Mouse (Mus musculus) T-helper 1 cell (primary cell): ENCODE data around the gene Prdm5.

ENCODE experiments used
- in situ Hi-C: fragments of 300-600 bp; cut with MboI, MseI; formaldehyde crosslinking; loops from one replicate; pipeline ENCODE4 v1.15.1; 2025; ENCODE audit warnings: high pct_unique_total_duplicates

Gene Prdm5

GRCm38 (mm10) chr6:65831443-65831842, 52.7 kb downstream of the Prdm5 start:
- in situ Hi-C loops, result no loop called here

GRCm38 (mm10) chr6:65834013-65834412, 55.2 kb downstream of the Prdm5 start:
- in situ Hi-C loops, result no loop called here

- in situ Hi-C loops, result no loop called here
Observed at GRCm38 (mm10) chr6:65842579-65842978, 63.8 kb downstream of the Prdm5 start.

GRCm38 (mm10) chr6:65849127-65849526, 70.3 kb downstream of the Prdm5 start:
- in situ Hi-C loops, result no loop called here

GRCm38 (mm10) chr6:65849687-65850086, 70.9 kb downstream of the Prdm5 start:
- in situ Hi-C loops, result loop anchor here (10.0 kb wide), 1 partner anchor 595 kb away; no protein-coding TSS in a partner anchor

GRCm38 (mm10) chr6:65850221-65850620, 71.4 kb downstream of the Prdm5 start:
- in situ Hi-C loops, result loop anchor here (10.0 kb wide), 1 partner anchor 595 kb away; no protein-coding TSS in a partner anchor

GRCm38 (mm10) chr6:65854020-65854419, 75.2 kb downstream of the Prdm5 start:
- in situ Hi-C loops, result loop anchor here (10.0 kb wide), 1 partner anchor 591 kb away; no protein-coding TSS in a partner anchor

- in situ Hi-C loops, result loop anchor here (10.0 kb wide), 1 partner anchor 590 kb away; no protein-coding TSS in a partner anchor
Observed at GRCm38 (mm10) chr6:65854585-65854984, 75.8 kb downstream of the Prdm5 start.

- in situ Hi-C loops, result no loop called here
Observed at GRCm38 (mm10) chr6:65860609-65861008, 81.8 kb downstream of the Prdm5 start.

GRCm38 (mm10) chr6:65862836-65863235, 84.0 kb downstream of the Prdm5 start:
- in situ Hi-C loops, result no loop called here

- in situ Hi-C loops, result no loop called here
Observed at GRCm38 (mm10) chr6:65864233-65864632, 85.4 kb downstream of the Prdm5 start.

GRCm38 (mm10) chr6:65864919-65865318, 86.1 kb downstream of the Prdm5 start:
- in situ Hi-C loops, result no loop called here

GRCm38 (mm10) chr6:65865861-65866260, 87.1 kb downstream of the Prdm5 start:
- in situ Hi-C loops, result no loop called here

- in situ Hi-C loops, result no loop called here
Observed at GRCm38 (mm10) chr6:65871754-65872278, 93.0 kb downstream of the Prdm5 start.

- in situ Hi-C loops, result no loop called here
Observed at GRCm38 (mm10) chr6:65878300-65878699, 99.5 kb downstream of the Prdm5 start.

GRCm38 (mm10) chr6:65888835-65889234, 110.0 kb downstream of the Prdm5 start:
- in situ Hi-C loops, result no loop called here

- in situ Hi-C loops, result no loop called here
Observed at GRCm38 (mm10) chr6:65892045-65892660, 113.4 kb downstream of the Prdm5 start.

GRCm38 (mm10) chr6:65906657-65907182, 127.9 kb downstream of the Prdm5 start:
- in situ Hi-C loops, result no loop called here

GRCm38 (mm10) chr6:65915421-65915820, 136.6 kb downstream of the Prdm5 start:
- in situ Hi-C loops, result no loop called here

GRCm38 (mm10) chr6:65921703-65922102, 142.9 kb downstream of the Prdm5 start:
- in situ Hi-C loops, result no loop called here

- in situ Hi-C loops, result no loop called here
Observed at GRCm38 (mm10) chr6:65923501-65924084, 144.8 kb downstream of the Prdm5 start.

GRCm38 (mm10) chr6:65925737-65926333, 147.0 kb downstream of the Prdm5 start:
- in situ Hi-C loops, result no loop called here
